Mouse (Mus musculus): ENCODE measurements around the gene Gm10073. TPM values are rescaled to one million over a fixed set of nuclear protein-coding genes. Genes with fewer than 3 reads are reported as not detected.
"Not testable (repeated sequence)": the region's sequence is repeated elsewhere in the genome, so short reads cannot be mapped to it uniquely, and the experiment has no call there.

Gene Gm10073
- 22.7 and 35.0 TPM in 2 replicates for polyA plus RNA-seq (2012)

DNA sequence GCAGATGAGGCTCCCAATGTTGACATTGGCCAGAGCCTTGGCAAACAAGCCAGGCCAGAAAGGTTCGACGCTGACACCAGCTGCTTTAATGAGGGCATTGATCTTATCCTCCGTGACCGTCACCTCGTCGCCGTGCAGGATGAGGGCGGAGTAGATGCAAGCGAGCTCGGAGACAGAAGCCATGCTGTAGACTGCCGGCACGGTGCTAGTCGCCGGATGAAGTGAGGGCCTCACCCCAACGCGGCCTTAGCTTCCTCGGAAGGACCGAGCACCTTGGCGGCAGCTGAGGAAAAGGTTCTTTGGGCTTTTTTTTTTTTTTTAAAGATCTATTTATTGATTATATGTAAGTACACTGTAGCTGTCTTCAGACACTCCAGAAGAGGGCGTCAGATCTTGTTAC lies at the start of gene Gm10073:
TSS of gene Gm10073 (minus strand) at position 294 of the 400 bp plus-strand sequence.
- not testable (repeated sequence) for TF ChIP-seq GATA1 (IDR thresholded peaks at IDR 0.05; ENCODE audit: low read length)

DNA sequence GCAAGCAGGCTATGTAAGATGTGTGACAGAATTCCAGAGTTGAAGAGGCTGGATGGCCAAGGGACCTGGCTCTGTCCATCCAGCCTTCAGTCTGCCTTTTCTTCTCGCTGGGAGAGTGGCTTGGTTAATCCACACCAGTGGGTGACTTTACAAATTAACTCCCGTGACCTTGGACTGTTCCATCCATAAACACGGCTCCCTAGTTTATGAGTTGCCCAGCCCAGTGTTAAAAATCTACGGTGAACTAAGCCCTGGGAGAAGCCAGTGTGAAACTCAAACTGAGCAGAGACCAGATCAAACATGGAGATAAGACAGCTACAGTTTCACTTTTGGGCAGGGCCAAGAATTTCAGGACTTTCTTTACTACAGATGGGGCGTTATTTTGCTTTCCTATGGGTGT lies 49.8 kb upstream of the Gm10073 start:
- no peak for TF ChIP-seq GATA1 (IDR thresholded peaks at IDR 0.05; ENCODE audit: low read length)

DNA sequence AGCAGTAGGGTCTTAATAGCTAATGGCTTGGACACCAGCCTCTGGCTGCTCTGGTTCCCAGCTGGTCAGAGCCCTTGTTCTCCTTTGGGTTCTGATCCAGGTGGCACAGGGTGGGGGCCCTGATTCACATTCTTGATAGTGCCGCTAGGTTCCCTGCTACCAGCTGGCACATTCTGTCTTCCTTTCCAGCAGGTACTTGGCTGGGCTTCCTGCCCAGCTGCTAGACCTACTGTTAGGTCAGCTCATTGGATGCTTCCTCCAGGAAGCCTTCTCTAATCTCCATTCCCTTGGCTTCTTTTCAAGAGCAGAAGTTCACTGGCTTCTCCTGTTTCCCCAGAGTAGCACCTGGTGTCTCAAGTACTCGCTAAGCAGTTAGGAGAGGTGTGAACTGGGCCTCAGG lies 47.2 kb upstream of the Gm10073 start:
- no peak for TF ChIP-seq GATA1 (IDR thresholded peaks at IDR 0.05; ENCODE audit: low read length)

DNA sequence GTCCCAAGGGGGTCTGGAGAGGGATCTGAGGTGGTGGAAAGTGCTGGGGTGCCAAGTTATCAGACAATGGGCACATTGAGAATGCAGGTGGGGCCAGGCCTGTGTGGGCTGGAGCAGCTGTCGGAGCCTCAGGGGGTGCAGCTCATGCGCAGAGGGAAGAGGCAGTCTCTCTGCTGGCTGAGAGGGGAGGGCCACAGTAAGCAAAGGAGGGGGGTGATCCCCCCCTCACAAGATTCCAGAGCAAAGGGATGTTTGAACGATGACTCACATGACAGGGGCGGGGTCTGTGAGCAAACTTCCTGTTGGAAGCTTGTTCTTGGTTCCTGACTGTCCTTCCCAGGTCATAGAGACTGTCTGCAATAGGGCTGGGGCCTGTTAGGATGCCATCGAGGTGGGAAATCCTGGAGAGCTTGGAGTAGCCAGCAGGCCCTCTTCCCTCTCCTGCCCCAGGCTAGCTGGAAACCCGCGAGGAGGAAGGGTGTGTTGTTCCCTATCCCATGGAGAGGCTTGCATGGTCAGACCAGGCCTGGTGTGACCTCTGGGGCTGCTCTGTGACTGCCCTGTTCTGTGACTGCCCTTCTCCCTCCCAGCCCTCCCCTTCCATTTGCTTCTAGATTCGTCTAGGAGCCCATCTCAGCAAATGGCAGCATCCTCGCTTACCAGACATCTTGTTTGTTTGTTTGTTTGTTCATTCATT lies 46.4 kb upstream of the Gm10073 start:
- no peak for TF ChIP-seq GATA1 (IDR thresholded peaks at IDR 0.05; ENCODE audit: low read length)

DNA sequence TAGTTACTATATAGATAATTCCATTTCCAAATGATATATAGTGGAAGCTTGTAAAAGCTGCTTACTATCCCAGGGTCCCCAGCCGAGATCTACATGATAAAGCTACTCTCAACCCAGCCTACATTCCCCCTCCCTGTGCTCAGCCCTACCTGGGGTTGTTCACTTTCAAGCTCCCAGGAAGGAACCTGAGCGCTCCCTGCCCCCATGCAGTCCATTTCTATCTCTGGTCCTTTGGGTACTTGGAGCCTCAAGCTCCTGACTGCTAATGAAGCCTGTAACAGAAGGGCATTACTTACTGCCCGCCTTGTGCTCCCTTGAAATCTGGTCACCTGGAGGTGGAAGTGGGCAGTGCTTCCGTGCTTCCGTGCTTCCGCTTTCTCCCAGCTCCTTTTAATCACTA lies 45.1 kb upstream of the Gm10073 start:
- TF ChIP-seq GATA1 (IDR thresholded peaks at IDR 0.05; ENCODE audit: low read length) = no peak

DNA sequence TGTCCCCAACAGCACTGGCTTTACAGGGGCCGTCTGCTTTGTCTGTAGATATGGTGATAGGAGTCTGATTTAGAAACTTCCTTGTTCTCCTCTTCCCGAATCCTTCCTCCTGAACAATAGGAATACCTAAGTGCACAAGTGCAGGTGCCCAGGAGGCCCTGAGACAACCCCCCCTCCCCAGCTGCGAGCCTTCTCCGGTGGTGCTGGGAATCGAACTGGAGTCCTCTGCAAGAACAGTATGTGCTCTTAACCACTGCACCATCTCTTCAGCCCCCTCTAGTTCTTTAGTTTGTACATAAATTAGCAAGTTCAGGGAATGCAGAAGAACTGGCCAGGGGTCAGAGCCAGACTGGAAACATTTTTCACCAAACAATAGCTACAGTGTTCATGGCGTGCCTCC lies 44.6 kb upstream of the Gm10073 start:
- TF ChIP-seq GATA1 (IDR thresholded peaks at IDR 0.05; ENCODE audit: low read length) = no peak

DNA sequence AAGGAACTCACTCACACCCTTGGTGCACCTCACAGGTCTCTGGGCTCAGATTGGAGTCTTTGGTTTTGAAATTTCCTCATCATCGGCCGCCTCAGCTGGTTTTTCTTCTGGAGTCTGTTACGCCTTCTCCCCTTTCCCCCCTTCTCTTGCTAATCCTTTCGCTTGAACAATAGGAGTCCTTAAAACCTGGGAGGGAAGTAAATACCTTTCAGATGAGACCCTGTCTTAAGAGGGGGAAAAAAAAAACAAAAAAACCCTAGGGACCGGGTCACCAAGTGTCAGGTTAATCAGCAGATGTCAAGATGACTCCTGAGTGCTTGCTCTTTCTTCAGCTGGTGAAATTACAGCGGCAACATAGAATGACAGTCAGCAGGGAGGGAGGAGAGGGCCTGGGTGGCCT lies 43.9 kb upstream of the Gm10073 start:
- TF ChIP-seq GATA1 (IDR thresholded peaks at IDR 0.05; ENCODE audit: low read length) = no peak

DNA sequence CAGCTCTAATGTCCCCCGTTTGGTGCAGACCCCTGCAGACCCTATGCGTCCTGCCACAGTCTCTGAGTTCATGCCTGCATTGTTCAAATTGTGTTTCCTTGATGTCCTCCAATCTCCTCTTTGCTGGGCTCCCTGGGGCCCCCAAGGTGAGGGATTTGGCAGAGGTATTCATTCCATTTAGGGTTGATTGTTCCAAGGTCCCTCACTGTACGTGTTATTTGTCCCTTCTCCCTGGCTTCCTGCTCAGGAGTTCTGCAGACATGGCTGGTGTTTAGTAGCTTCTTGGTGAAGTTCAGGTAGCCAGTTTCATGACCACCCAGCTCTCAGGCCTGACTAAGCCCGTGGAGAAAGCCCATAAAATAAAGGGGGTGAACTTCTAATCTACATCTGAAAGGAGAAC lies 43.4 kb upstream of the Gm10073 start:
- no peak for TF ChIP-seq GATA1 (IDR thresholded peaks at IDR 0.05; ENCODE audit: low read length)

DNA sequence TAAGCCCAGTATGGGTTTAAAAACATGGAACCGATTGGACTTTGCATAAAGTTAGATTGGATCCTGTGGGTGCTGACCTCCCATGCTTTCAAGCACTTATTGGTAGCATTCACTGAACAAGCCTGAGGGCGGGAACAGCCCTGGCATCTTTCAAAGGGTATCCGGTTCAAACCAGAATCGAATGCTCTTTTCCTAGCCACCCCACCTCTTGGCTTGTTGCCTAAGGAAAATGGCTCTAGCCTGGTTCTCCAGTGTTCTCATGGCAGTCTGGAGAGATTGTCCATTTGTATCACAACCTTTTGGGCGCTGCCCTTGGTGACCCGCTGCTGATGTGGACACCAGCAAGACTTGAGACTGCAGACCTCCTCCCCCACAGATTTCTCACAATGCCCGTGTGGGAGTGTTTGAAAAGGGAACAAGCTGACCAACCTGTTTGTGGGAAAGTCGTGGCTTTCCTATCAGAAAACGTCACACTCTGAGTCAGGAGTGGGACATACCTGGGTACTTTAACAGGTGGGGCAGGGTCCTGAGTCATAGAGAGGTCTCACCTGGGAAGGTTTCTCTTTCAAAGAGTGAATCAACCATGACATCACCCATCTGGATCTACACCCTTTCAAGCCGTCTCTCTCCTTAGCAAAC lies 42.5 kb upstream of the Gm10073 start:
- no peak for TF ChIP-seq GATA1 (IDR thresholded peaks at IDR 0.05; ENCODE audit: low read length)

DNA sequence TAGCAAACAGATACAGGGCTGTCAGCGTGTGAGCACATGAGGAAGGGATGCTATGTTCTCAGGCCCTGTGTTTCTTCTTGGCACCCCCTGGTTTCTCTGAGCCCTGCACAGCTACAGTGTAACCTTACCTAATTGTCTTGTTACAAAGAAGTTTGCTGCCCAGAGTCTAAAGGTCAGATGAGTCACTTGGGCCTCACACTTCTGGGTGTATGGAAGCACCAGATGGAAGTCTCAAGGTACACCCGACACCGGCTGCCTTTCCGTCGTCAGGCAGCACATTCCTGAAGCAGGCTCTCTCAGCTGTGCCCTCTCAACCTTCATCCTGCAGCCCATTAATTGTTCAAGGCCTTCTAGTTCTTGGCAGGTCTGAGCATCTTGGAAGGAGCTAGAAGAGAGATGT lies 41.4 kb upstream of the Gm10073 start:
- no peak for TF ChIP-seq GATA1 (IDR thresholded peaks at IDR 0.05; ENCODE audit: low read length)

DNA sequence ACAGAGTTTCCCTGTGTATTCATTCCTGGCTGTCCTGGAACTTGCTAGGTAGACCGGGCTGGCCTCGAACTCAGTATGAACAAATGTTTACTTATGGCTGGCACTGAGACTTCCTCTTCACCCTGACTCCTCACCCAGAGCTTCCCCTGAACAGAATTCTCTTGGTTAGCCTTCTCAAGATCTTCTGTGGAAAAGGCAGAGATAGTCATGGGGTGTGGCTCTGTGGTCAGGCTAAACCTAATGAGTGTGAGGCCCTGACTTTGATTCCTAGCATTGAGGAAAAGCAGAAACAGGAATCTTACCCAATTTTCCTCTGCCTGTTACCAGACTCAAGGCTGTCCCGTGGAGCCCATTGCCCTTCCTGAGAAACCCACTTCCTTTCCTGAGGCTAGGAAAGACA lies 38.8 kb upstream of the Gm10073 start:
- no peak for TF ChIP-seq GATA1 (IDR thresholded peaks at IDR 0.05; ENCODE audit: low read length)

DNA sequence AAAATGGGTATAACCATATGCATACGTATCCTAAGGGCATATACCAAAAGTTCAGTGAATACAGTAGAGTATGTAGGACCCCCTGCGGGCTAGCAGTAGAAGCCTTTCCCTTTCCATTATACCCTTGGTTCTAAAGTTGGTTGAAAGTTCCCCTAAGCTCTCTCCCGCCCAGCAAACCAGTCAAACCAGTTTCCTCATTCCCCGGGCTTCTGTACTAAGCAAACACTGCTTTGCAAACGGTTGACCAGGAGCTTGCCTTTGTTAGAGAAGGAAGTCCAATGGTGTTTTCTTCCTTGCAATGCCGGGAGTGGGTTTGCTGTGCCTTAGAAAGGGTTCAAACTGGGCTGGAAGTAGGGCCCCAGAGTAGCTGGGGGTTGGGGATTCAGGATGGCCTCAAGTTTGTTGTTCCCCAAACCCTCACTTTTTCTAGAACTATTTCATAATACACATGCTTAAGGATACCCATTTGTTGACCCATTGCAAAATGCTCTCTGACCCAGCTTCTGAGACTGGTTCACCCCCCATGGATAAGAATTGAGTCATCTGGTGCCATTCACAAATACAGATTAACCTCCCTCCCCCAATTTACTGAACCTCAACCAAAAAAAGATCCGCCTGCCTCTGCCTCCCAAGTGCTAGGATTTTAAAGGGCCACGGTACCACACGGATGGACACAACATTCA lies 37.8 kb upstream of the Gm10073 start:
- no peak for TF ChIP-seq GATA1 (IDR thresholded peaks at IDR 0.05; ENCODE audit: low read length)

DNA sequence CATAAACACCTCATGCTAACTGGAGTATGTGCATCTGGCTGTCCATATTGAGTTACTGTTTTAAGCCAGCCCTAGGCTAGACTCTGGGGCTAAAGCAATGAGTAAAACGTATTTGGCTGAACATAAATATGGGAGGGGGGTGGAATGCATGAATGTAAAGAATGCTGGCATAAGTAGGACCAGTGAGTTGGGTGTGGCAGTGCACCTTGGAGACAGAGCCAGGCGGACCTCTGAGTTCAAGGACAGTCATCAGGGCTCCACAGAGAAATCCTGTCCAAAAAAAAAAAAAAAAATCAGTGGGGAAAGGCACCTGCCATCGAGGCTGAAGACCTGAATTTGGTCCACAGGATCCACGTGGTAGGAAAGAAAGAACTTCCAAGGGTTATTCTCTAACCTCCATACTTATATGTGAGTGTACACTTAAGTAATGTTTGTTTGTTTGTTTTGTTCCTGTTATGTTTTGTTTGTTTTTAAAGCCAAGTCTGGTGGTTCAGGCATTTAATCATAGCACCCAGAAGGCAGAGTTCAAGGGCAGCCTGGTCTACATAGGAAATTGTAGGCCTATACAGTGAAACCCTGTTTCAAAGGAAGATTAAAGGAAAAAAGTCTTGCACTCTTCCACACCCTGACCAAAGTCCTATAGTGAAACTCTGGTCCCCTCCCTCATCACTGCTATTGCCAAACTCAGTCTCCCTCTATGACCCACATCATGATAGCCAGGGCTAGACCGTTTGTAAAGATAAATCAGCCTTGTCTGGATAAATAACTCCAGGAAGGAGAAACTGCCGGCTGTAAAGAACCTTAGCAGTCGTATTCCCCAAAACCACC lies 36.0 kb upstream of the Gm10073 start:
- TF ChIP-seq GATA1 (IDR thresholded peaks at IDR 0.05; ENCODE audit: low read length) = no peak

DNA sequence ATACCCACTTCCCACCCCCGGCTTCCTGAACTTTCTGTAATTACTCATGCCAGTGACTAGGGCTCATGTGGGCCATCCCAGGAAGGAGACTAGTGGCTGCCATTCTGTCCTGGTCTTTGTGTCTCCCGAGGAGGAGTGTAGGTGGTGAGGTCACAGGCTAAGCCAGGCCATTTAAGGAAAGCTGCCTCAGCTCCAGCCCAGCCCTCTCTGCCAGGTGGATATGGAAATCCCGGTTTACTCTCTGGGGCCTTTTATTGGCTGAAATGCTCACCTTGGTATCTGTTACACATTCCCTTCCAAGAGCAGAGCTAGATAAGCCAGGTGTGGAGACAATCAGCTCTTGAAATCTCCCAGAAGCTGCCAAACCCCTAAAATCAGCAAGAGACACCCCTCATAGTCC lies 35.2 kb upstream of the Gm10073 start:
- TF ChIP-seq GATA1 (IDR thresholded peaks at IDR 0.05; ENCODE audit: low read length) = no peak

DNA sequence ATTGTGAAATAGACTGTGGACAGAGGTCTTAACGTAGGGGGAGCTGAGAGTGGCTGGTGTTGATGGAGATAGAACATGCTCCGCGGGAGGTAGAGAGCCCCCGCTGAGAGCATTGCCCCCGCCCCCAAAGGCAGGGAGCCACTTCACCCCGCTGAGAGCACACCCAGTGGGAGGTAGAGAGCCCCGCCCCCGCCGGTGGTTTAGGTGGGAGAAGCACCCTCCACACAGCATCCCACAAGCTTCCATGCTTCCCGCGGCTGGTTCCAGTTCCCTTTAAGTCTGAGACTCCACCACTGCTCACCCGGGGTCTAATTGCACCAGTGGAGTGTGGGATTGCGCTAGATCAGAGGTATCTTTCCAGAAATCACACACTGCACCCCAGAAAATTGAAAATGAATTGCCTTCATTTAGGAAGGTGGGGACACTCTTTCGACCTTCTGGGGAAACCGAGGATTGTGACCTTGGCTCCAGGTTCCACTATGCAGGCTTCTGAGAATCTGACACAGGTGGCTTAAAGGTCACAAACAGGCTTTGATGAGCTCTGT lies 33.4 kb upstream of the Gm10073 start:
- TF ChIP-seq GATA1 (IDR thresholded peaks at IDR 0.05; ENCODE audit: low read length) = no peak

DNA sequence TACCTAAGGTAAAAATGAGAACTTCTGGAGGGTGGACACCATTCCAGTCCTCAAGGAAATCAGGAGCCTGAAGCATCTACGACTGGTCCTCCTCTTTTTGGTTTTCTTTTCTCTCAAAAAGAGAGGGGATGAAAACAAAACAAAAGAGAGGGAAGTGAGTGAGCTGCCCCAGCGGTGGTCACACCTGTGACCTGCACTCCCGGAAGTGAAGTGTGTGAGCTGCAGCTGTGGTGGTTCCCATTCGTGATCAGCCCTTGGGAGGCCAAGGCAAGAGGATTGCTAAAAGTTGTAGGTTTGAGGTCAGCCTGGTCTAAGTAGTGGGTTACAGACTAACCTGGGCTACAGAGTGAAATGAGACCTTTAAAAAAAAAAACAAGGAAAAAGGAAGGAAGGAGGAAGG lies 32.9 kb upstream of the Gm10073 start:
- TF ChIP-seq GATA1 (IDR thresholded peaks at IDR 0.05; ENCODE audit: low read length) = no peak
